Mouse (Mus musculus) gastrocnemius, adult 8-10 months (tissue): ENCODE measurements around the gene Tnfrsf22. TPM values are rescaled to one million over a fixed set of nuclear protein-coding genes. Genes with fewer than 3 reads are reported as not detected.
"Not testable (repeated sequence)": the region's sequence is repeated elsewhere in the genome, so short reads cannot be mapped to it uniquely, and the experiment has no call there.

Source experiments
- DNase-seq, 2 experiments: peaks; one replicate each; pipeline ENCODE4 v3.0.0; 2022; ENCODE audit warnings: low spot score in 2 of 2
- total RNA-seq, 4 experiments: library from RNA; stranded (reverse); gene quantifications; 2 replicates each; pipeline ENCODE4 v1.2.4; 2022

Tnfrsf22 gene
- total RNA-seq = 1 to 10 TPM; 1.2 to 2.8 (median 1.7) TPM

DNA sequence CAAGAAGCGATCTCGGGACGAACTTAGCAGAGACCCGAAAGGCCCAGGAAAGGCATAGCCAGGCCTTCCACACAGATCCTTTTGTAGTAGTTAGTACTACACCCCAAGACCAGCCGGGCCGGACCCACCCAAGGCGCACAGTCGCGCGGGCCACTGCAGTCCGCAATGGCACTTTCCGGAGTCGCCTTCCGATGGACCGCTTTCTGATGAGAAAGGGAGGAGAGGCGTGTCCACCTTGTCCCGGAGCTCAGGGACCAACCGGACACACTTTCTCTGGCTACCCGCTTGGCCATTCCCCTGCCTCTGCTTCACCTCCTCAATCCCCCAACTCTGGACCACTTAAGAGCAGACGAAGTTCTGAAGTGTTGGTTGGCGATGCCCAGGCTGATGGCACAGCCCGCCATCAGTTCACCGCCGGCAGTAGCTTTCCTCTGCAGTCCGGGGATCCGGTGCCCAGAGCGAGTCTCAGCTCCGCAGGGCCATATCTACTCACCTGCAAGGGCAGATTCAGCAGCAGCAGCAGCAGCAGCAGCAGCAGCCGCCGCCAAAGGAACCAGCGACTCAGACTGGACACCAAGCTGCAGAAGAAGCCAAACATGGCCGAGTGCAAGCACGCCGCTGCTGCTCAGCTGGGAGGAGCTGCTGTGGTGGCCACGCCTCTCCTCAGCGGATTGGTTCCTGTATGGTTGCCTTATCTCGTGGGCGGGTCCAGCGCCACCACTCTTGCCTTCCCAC, at the start of gene Tnfrsf22:
Gene Tnfrsf22 (minus strand): TSS at position 628 of the 735 bp plus-strand sequence.
- peak; percentile 54 to 70 for DNase-seq

DNA sequence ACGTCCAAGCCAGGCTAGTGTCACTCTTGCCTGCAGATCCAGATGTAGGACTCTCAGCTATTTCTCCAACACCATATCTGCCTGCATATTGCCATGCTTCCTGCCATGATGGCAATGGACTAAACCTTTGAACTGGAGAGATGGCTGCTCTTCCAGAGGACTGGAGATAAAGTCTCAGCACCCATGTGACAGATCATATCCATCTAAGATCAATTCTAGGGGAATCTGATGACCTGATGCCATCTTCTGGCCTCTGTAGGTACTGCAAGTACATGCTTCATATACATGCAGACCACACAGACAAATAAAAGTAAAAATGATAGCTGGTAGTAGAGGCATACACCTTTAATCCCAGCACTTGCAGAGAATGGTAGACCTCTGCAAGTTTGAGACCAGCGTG, 46.7 kb upstream of the Tnfrsf22 start:
- DNase-seq = no peak

DNA sequence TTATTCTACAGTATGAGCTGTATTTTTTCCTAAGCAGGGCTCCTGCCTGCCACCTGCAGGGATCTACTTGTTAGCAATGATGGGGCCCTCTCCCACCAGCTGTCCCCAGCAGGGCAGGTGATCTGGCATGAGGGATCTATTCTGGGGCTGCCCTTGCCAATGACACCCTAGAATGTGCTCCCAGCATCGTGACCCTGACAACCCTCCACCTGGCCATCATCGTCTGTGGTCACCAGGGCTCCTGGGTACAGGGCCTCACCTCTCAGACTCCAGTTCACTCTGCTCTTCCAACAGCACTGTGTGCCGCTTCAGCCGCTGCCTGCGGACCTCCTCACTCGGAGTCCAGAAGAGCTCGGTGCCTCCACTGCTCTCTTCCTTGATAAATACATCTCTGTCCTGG, 45.1 kb upstream of the Tnfrsf22 start:
- DNase-seq = no peak

DNA sequence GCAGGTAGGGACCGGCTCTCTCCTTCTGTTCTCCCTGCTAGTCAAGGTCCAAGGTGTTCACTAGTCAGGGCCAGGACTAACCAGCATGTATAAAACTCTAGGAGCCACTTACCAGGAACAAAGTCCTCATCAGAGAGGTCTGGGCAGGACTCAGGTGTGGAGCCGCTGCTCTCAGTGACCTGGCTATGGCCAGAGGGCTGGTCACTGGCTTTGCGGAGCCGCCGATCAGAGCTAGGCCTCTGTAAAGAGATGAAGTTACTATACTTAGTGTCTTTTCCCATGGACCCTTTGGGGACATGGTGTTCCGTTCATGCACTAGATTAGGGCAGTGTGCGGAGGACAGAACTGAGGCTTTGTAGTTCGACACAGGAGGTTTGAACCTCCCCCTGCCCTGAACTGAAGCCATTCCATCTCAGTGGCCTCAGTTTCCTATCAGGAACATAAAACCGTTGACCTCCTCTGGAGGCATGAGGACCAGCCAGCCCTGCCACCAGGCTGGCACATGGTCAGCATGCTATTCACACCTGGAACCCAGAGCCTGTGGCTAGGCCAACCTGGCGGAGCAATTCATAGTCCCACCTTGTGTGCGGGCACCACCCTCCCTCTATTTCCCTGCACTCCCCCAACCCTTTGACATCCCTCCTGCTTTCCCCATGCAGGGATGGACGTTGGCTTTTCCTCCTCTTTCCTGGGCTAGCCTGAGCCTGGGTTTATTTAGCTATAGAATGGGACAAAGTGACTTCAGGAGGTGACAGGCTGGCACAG, 43.5 kb upstream of the Tnfrsf22 start:
- no peak for DNase-seq

DNA sequence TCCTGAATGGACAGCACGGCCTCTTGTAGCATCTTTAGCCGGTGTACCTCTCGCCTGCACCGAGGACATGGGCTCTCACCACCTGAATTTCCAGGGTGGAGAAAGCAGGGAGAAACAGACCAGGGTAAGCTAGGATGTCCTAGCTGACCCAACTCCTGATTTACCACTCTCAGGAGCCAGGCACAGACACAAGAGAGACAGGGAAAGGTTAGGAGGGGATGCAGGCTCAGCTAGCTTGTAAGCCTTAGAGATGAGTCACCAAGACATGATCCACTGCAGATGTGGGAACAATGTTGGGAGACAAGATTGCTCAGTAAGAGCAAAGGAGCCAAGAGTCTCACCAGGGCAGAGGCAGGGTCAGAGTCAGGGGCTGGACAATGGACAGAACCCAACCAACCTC, 42.4 kb upstream of the Tnfrsf22 start:
- no peak for DNase-seq

DNA sequence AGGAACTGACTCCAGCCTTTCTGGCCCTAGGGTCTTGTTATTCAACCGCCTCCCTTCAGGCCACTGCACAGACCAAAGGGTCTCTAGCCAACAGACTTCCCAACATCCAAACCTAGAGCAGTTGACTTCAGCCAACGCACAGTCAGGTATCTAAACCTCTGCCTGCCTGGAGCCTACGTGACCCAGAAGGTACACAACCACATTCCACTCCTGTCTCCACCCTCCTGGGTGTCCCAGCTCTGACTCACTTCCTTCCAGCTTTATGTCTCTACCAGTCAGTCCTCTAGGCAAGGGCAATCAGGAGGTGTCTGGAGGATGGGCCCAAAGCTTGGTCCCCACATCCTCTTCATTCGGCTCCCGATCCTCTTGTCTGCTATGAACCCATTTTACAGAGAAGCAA, 41.7 kb upstream of the Tnfrsf22 start:
- DNase-seq = no peak

DNA sequence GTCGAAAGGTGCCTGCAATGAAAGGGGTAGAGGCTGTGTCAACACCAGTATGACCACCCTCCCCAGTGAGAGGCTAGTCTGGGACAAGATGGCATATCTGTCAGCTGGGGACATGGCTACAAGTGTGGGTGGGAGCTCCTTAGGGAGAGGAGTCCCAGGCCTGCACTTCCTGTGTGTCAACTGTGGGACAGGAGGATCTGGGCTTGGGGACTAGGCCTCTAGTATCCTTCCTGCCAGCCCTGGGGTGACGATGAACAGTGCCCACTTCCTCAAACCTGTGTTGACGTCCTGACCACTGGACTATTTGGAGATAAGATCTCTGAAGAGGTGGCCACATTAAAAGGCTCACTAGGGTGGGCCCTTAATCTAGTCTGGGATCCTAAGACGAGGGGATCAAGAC, 40.5 kb upstream of the Tnfrsf22 start:
- DNase-seq = no peak

DNA sequence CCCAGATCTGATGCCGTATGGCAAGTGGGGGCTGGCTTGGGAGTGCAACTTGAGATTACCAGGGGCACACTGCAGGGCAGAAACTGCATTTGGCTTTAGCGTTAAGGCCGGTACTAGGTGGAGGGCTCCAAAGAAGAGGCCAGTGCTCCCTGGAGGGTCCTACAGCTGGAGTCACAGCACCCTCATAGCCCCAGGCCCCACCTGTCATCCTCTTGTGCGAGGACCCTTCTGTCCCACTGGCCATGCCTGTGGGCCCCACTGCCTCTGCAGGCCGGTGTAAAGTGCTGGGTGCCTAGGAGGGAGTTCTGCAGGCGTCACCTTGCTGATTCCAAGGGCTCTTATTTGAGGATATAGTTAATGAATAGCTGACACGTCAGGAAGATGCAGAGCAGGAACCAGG, 40.0 kb upstream of the Tnfrsf22 start:
- peak in 1 of 2 experiments; percentile 2 for DNase-seq

DNA sequence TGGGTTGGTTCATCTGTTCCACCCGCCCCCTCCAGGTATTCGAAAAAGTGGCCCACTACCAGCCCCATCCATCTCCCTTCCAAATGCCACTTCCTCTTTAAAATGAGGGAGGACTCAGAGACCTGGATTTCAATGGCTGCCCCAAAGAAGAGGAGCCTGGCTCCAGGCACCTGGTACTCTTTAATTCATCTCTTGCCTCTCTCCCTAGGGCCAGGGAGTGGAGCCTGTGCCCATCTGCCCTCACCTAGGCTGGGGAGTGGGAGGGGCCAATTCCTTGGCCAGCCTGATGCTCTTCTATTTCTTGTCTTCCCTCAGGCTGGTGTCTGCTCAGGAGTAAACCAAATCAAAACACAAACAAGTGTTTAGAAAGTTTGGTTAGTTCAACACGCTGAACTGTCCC, 37.2 kb upstream of the Tnfrsf22 start:
- peak in 1 of 2 experiments; percentile 1 for DNase-seq

DNA sequence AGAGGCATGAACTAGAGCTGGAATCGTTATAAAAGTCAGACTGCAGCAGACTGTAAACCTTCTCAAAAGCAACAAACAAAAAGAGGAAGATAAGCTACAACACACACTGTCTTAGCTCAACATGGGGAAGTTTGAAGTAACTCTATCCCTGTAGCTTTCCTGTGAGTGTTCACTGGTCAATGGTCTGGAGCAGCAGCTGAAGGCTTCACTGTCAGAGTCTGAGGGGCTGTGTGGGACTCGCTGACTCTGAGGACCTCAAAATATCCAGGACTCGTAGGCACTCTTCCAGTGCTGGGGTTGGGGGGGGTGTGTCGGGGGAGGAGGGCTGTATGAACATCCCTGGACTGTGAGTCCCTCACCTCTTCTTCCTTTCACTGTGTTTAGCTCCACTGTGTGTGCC, 36.7 kb upstream of the Tnfrsf22 start:
- not testable (repeated sequence) for DNase-seq

DNA sequence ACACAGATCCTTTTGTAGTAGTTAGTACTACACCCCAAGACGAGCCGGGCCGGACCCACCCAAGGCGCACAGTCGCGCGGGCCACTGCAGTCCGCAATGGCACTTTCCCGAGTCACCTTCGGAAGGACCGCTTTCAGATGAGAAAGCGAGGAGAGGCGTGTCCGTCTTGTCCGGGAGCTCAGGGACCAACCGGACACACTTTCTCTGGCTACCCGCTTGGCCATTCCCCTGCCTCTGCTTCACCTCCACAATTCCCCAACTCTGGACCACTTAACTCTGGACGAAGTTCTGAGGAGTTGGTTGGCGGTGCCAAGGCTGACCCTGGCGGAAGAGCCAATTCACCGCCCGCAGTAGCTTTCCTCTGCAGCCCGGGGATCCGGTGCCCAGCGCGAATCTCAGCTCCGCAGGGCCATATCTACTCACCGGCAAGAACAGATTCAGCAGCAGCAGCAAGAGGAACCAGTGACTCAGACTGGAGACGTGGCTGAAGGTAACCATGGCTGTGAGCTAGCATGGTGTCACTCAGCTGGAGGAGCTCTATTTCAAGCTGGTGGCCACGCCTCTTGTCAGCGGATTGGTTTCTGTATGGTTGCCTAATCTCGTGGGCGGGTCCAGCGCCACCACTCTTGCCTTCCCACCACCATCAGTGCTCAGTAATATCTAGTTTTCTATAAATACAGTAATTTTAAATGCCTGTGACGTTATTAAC, 36.1 kb upstream of the Tnfrsf22 start, which contains the start of gene Tnfrsf23:
Gene Tnfrsf23 (minus strand): TSS at position 514 of the 709 bp plus-strand sequence.
- peak; percentile 50 to 52 for DNase-seq

DNA sequence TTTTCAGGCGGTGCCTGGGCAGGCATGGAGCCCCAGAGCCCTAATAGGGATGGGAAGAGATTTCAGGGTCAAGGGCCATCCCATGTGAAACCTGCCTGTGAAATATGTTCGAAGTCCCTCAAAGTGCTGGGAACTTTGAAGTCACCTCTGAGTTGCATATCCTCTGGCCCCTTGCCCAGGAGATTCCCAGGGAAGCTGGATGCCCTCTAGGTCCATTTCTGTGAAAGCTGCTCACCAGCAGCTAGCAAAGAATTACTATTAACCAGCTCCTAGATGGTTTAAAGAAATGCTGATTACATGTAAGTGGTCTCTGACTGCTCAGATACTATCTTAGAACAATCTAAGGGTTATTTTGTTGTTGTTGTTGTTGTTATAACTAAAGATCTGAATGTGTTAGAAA, 35.1 kb upstream of the Tnfrsf22 start:
- not testable (repeated sequence) for DNase-seq

DNA sequence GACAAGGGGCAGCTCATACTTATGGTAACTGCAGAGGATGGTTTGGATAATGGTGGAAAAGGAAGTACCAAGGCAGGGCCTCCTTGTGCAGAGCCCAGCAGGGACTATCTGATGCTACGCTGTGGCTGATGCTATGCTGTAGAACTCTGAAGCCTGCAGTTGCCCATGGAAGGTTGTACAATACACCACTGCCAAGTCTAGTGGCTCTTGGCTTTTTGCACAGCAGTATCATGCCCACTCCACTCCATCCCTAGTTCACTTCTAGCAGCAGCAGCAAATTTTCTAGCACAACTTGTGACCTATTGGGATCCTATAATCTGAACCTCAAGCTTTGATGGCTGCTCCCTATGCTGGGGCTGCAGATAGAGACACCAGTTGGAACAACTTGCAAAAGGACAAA, 32.1 kb upstream of the Tnfrsf22 start:
- no peak for DNase-seq

DNA sequence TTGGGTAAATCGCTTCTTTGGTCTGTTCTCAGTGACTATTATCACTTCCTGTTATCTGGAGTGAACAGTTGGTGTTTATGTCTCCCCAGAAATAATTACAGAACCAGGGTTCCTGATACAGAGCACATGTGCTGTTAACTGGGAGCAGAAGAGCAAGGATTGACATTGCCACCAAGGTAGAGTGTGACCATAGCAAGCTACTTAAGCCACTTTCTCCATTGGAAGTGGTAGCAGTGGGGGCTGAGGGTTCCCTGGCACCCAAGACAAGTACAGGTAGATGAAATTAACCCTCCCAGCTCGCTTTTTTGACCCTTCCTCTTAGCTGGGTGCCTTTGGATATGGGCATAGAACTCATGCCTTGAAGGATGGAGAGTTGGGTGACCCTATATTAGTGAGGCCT, 31.4 kb upstream of the Tnfrsf22 start:
- DNase-seq = not testable (repeated sequence)

DNA sequence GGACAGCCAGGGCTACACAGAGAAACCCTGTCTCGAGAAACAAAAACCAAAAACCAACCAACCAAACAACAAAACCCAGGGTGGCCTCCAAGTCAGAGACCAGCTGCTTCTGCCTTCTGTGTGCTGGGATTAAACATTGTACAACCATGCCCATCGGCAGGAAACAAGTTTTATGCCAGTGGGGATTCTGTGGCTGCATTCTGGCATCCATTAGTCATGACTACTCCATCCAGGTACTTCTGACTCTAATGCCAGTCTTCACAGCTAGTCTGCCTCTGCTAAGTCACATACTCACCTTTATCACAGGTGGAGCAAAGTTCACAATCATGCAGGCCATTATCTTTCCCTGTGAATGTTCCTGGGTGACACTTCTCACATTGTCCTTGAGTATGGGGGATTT, 30.2 kb upstream of the Tnfrsf22 start:
- not testable (repeated sequence) for DNase-seq

DNA sequence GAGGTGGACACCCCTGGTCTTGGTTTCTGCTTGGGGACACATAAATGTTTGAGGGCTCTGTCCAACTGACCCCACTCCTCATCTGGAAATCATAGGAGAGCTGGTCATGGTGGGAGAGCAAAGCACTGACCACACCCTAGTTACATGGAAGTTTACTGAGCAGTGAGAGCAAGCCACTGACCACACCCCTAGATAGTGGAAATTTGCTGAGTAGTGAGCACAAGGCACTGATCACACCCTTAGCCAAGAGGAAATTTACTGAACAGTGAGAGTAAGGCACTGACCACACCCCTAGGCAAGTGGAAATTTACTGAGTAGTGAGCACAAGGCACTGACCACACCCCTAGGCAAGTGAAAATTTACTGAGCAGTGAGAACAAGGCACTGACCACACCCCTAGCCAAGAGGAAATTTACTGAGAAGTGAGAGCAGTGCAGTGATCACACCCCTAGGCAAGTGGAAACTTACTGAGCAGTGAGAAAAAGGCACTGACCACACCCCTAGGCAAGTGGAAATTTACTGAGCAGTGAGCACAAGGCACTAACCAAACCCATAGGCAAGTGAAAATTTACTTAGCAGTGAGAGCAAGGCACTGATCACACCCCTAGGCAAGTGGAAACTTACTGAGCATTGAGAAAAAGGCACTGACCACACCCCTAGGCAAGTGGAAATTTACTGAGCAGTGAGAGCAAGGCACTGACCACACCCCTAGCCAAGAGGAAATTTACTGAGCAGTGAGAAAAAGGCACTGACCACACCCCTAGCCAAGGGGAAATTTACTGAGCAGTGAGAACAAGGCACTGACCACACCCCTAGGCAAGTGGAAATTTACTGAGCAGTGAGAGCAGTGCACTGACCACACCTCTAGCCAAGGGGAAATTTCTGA, 17.2 kb upstream of the Tnfrsf22 start:
- no peak for DNase-seq

DNA sequence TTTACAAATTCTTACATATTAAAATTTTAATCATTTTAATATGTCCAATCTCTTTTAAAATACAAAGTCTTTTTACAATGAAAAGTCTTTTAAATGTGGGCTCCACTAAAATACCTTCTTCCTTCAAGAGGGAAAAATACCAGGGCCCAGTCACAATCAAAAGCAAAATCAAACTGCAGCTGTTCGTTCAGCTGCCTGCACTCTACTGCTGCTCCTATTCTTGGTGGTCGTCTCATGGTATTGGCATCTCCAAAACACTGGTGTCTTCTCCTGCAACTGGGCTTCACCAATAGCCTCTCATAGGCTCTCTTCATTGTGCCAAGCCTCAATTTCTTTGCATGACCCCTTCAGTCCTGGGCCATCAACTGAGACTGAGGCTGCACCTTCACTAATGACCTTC, 14.0 kb upstream of the Tnfrsf22 start:
- no peak for DNase-seq

DNA sequence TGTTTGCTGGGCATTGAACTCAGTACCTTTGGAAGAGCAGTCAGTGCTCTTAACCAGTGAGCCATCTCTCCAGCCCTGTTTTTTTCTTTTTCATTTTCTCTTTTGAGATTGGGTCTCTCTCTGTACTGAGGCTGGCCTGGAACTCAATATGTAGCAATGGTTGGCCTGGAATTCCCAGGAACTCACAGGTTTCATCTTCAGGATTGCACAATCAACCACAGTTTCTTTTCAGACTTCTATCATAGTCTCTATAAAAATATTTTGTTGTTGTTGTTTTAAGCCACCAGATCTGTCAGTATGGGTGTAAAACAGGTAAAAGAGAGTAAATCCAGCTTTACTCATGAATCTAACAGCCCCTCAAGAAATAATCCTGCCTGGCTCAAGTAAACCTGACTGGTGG, 11.3 kb upstream of the Tnfrsf22 start:
- DNase-seq = no peak

DNA sequence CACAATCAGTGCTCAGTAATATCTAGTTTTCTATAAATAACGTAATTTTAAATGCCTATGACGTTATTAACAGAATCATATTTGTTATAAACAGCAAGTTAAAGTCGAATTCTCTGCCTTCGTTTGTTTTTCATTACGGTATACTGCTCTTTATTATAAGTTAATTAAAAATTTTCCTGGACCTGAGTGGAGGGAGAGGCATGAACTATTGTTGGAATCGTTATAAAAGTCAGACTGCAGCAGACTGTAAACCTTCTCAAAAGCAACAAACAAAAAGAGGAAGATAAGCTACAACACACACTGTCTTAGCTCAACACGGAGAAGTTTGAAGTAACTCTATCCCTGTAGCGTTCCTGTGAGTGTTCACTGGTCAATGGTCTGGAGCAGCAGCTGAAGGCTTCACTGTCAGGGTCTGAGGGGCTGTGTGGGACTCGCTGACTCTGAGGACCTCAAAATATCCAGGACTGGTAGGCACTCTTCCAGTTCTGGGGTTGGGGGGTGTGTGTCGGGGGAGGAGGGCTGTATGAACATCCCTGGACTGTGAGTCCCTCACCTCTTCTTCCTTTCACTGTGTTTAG, 397 bp upstream of the Tnfrsf22 start:
- DNase-seq = not testable (repeated sequence)

DNA sequence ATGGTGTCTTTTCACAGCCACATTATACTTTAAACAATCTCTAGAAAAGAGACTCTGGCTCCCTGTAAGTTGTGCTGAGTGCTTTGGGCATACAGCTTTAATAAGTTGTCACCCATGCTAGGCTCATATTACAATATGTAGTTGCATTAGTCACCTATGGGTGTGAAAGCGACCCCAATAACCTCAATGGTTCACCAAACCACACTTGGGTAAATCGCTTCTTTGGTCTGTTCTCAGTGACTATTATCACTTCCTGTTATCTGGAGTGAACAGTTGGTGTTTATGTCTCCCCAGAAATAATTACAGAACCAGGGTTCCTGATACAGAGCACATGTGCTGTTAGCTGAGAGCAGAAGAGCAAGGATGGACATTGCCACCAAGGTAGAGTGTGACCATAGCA, 5.5 kb downstream of the Tnfrsf22 start:
- DNase-seq = not testable (repeated sequence)

DNA sequence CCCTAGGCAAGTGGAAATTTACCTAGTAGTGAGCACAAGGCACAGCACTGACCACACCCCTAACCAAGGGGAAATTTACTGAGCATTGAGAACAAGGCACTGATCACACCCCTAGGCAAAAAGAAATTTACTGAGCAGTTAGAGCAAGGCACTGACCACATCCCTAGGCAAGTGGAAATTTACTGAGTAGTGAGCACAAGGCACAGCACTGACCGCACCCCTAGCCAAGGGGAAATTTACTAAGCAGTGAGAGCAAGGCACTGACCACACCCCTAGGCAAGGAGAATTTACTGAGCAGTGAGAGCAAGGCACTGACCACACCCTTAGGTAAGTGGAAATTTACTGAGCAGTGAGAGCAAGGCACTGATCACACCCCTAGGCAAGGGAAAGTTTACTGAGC, 12.8 kb downstream of the Tnfrsf22 start:
- DNase-seq = no peak
